Mouse (Mus musculus) thymus, postnatal 14 days (tissue): ENCODE data around the gene Pdia5.
A peak's percentile ranks its signal among the peaks of the same experiment; 100 is the strongest.

Experiments used
- DNase-seq: peaks from one replicate; pipeline ENCODE4 v3.0.0; 2021

Gene Pdia5

GRCm38 (mm10) chr16:35490231-35491070, at the start of gene Pdia5:
Pdia5 (minus strand) TSS chr16:35490873.
- peak; percentile 14 for DNase-seq

- no peak for DNase-seq
These were observed 48.4 kb upstream of the Pdia5 start for GRCm38 (mm10) chr16:35539041-35539440.

GRCm38 (mm10) chr16:35537651-35538050, 47.0 kb upstream of the Pdia5 start:
- no peak for DNase-seq

GRCm38 (mm10) chr16:35534630-35535029, 44.0 kb upstream of the Pdia5 start:
- no peak for DNase-seq

- no peak for DNase-seq
These were observed 33.5 kb upstream of the Pdia5 start for GRCm38 (mm10) chr16:35524200-35524599.

- no peak for DNase-seq
These were observed 28.6 kb upstream of the Pdia5 start for GRCm38 (mm10) chr16:35519245-35519644.

GRCm38 (mm10) chr16:35517976-35518951, 27.6 kb upstream of the Pdia5 start:
- DNase-seq = no peak

GRCm38 (mm10) chr16:35515977-35516612, 25.4 kb upstream of the Pdia5 start:
- no peak for DNase-seq

- DNase-seq = no peak
These were observed 18.8 kb upstream of the Pdia5 start for GRCm38 (mm10) chr16:35509331-35510070.

GRCm38 (mm10) chr16:35508581-35508980, 17.9 kb upstream of the Pdia5 start:
- DNase-seq = no peak

GRCm38 (mm10) chr16:35505786-35506185, 15.1 kb upstream of the Pdia5 start:
- no peak for DNase-seq

- no peak for DNase-seq
These were observed 13.6 kb upstream of the Pdia5 start for GRCm38 (mm10) chr16:35504266-35504665.

- no peak for DNase-seq
These were observed 11.8 kb upstream of the Pdia5 start for GRCm38 (mm10) chr16:35502456-35502855.

- DNase-seq = no peak
These were observed 10.6 kb upstream of the Pdia5 start for GRCm38 (mm10) chr16:35501106-35501760.

- no peak for DNase-seq
These were observed 9.7 kb upstream of the Pdia5 start for GRCm38 (mm10) chr16:35500342-35500741.

- no peak for DNase-seq
These were observed 880 bp downstream of the Pdia5 start for GRCm38 (mm10) chr16:35489793-35490192.

- no peak for DNase-seq
These were observed 1.5 kb downstream of the Pdia5 start for GRCm38 (mm10) chr16:35489066-35489718.

- DNase-seq = no peak
These were observed 2.9 kb downstream of the Pdia5 start for GRCm38 (mm10) chr16:35487776-35488175.

- DNase-seq = no peak
These were observed 3.6 kb downstream of the Pdia5 start for GRCm38 (mm10) chr16:35487056-35487455.

- no peak for DNase-seq
These were observed 5.0 kb downstream of the Pdia5 start for GRCm38 (mm10) chr16:35485711-35486110.

- no peak for DNase-seq
These were observed 6.0 kb downstream of the Pdia5 start for GRCm38 (mm10) chr16:35484526-35485233.
